Mouse (Mus musculus): ENCODE measurements around the gene Clcf1. TPM values are rescaled to one million over a fixed set of nuclear protein-coding genes. Genes with fewer than 3 reads are reported as not detected.

The Clcf1 gene
- polyA plus RNA-seq, 1 experiment from 2014 or later: 0.31 TPM

- Histone ChIP-seq H3K4me2 (no peak overlapping the region), H3K27me3 (ENCODE audit: control insufficient read depth, insufficient read depth, low read length) (peaks cover 16% of the 10 kb centered on the region)
These were observed 6.4 kb downstream of the Clcf1 start for GRCm38 (mm10) chr19:4220416-4220815.

GRCm38 (mm10) chr19:4220957-4221743 lies 7.1 kb downstream of the Clcf1 start:
- no peak overlapping the region for H3K4me2 ChIP-seq
- no peaks in the 10 kb centered on the region for H3K36me3 ChIP-seq (ENCODE audit: control insufficient read depth, insufficient read depth, low read length)
- H3K27ac ChIP-seq (ENCODE audit: low read depth, low read length): no peak overlapping the region
- no peak for DNase-seq (ENCODE audit: low spot score, missing footprints)
- H3K27me3 ChIP-seq (ENCODE audit: control insufficient read depth, insufficient read depth, low read length): peaks cover 10% of the 10 kb centered on the region
- H3K4me3 ChIP-seq (ENCODE audit: low read depth, low read length): no peak overlapping the region
- 0 out of 2 replicates have a peak, but pooled peaks cover 1% of the 10 kb centered on the region for H3K4me1 ChIP-seq (ENCODE audit: control insufficient read depth, insufficient read depth, low read length)
- H3K9me3 ChIP-seq (ENCODE audit: control insufficient read depth, low read length): no peaks in the 10 kb centered on the region
- H3K9ac ChIP-seq (ENCODE audit: low read length): no peak overlapping the region
- no peak for ATAC-seq (ENCODE audit: low FRiP score)
- WGBS: 48% methylated on average over 14 of the region's 14 CpGs

More at GRCm38 (mm10) chr19:4220416-4220815, 6.4 kb downstream of the Clcf1 start:
- Histone ChIP-seq H3K4me1 (ENCODE audit: control insufficient read depth, insufficient read depth, low read length) (0 out of 2 replicates have a peak, but pooled peaks cover 2% of the 10 kb centered on the region), H3K27ac (ENCODE audit: low read depth, low read length) (no peak overlapping the region), H3K9me3 (ENCODE audit: control insufficient read depth, low read length) (no peaks in the 10 kb centered on the region), H3K4me3 (ENCODE audit: low read depth, low read length) (no peak overlapping the region), H3K36me3 (ENCODE audit: control insufficient read depth, insufficient read depth, low read length) (no peaks in the 10 kb centered on the region), H3K9ac (ENCODE audit: low read length) (no peak overlapping the region)
- no peak for ATAC-seq (ENCODE audit: low FRiP score)
- WGBS: 49% methylated on average over 4 of the region's 4 CpGs
- DNase-seq (ENCODE audit: low spot score, missing footprints): no peak

GRCm38 (mm10) chr19:4222165-4222564 lies 8.1 kb downstream of the Clcf1 start:
- Histone ChIP-seq H3K27ac (ENCODE audit: low read depth, low read length) (no peak overlapping the region), H3K27me3 (ENCODE audit: control insufficient read depth, insufficient read depth, low read length) (no peaks in the 10 kb centered on the region; the same call in 1 of the 2 replicates), H3K9ac (ENCODE audit: low read length) (no peak overlapping the region), H3K4me1 (ENCODE audit: control insufficient read depth, insufficient read depth, low read length) (no peaks in the 10 kb centered on the region), H3K9me3 (ENCODE audit: control insufficient read depth, low read length) (no peaks in the 10 kb centered on the region), H3K4me2 (no peak overlapping the region), H3K36me3 (ENCODE audit: control insufficient read depth, insufficient read depth, low read length) (no peaks in the 10 kb centered on the region), H3K4me3 (ENCODE audit: low read depth, low read length) (no peak overlapping the region)
- WGBS: 88% methylated on average over 11 of the region's 11 CpGs
- peak; percentile 37 for DNase-seq (ENCODE audit: low spot score, missing footprints)
- ATAC-seq (ENCODE audit: low FRiP score): no peak

GRCm38 (mm10) chr19:4226779-4227178 lies 12.7 kb downstream of the Clcf1 start:
- no peaks in the 10 kb centered on the region for H3K9me3 ChIP-seq (ENCODE audit: control insufficient read depth, low read length)
- peaks cover 3% of the 10 kb centered on the region; the same call in 1 of the 2 replicates for H3K27me3 ChIP-seq (ENCODE audit: control insufficient read depth, insufficient read depth, low read length)
- DNase-seq (ENCODE audit: low spot score, missing footprints): peak; percentile 1
- no peak overlapping the region for H3K4me2 ChIP-seq
- no peaks in the 10 kb centered on the region for H3K36me3 ChIP-seq (ENCODE audit: control insufficient read depth, insufficient read depth, low read length)
- no peak overlapping the region for H3K9ac ChIP-seq (ENCODE audit: low read length)
- 91% methylated on average over 7 of the region's 7 CpGs for WGBS
- no peak overlapping the region for H3K27ac ChIP-seq (ENCODE audit: low read depth, low read length)
- peaks cover 4% of the 10 kb centered on the region for H3K4me1 ChIP-seq (ENCODE audit: control insufficient read depth, insufficient read depth, low read length)
- H3K4me3 ChIP-seq (ENCODE audit: low read depth, low read length): no peak overlapping the region
- ATAC-seq (ENCODE audit: low FRiP score): no peak

- Histone ChIP-seq H3K4me2 (no peak overlapping the region), H3K27ac (ENCODE audit: low read depth, low read length) (no peak overlapping the region), H3K9ac (ENCODE audit: low read length) (no peak overlapping the region), H3K4me1 (ENCODE audit: control insufficient read depth, insufficient read depth, low read length) (peaks cover 7% of the 10 kb centered on the region), H3K4me3 (ENCODE audit: low read depth, low read length) (no peak overlapping the region), H3K27me3 (ENCODE audit: control insufficient read depth, insufficient read depth, low read length) (peaks cover 3% of the 10 kb centered on the region; the same call in 1 of the 2 replicates), H3K36me3 (ENCODE audit: control insufficient read depth, insufficient read depth, low read length) (no peaks in the 10 kb centered on the region), H3K9me3 (ENCODE audit: control insufficient read depth, low read length) (no peaks in the 10 kb centered on the region)
- ATAC-seq (ENCODE audit: low FRiP score) (no peak), DNase-seq (ENCODE audit: low spot score, missing footprints) (no peak)
- WGBS: 71% methylated on average over 5 of the region's 5 CpGs
These were observed 13.4 kb downstream of the Clcf1 start for GRCm38 (mm10) chr19:4227446-4227845.

GRCm38 (mm10) chr19:4227894-4228678 lies 14.0 kb downstream of the Clcf1 start:
- Histone ChIP-seq H3K9me3 (ENCODE audit: control insufficient read depth, low read length) (no peaks in the 10 kb centered on the region), H3K4me3 (ENCODE audit: low read depth, low read length) (no peak overlapping the region), H3K9ac (ENCODE audit: low read length) (no peak overlapping the region), H3K27me3 (ENCODE audit: control insufficient read depth, insufficient read depth, low read length) (peaks cover 3% of the 10 kb centered on the region; the same call in 1 of the 2 replicates), H3K36me3 (ENCODE audit: control insufficient read depth, insufficient read depth, low read length) (no peaks in the 10 kb centered on the region), H3K4me2 (no peak overlapping the region), H3K27ac (ENCODE audit: low read depth, low read length) (no peak overlapping the region), H3K4me1 (ENCODE audit: control insufficient read depth, insufficient read depth, low read length) (peaks cover 9% of the 10 kb centered on the region)
- WGBS: 20% methylated on average over 8 of the region's 8 CpGs
- peak; percentile 97 for DNase-seq (ENCODE audit: low spot score, missing footprints)
- 0 out of 2 replicates have a peak, but pooled peaks have one; percentile 18 for ATAC-seq (ENCODE audit: low FRiP score)

GRCm38 (mm10) chr19:4228891-4229290 lies 14.9 kb downstream of the Clcf1 start:
- no peaks in the 10 kb centered on the region for H3K9me3 ChIP-seq (ENCODE audit: control insufficient read depth, low read length)
- peak; percentile 64 for DNase-seq (ENCODE audit: low spot score, missing footprints)
- H3K27ac ChIP-seq (ENCODE audit: low read depth, low read length): no peak overlapping the region
- H3K4me1 ChIP-seq (ENCODE audit: control insufficient read depth, insufficient read depth, low read length): peaks cover 9% of the 10 kb centered on the region
- WGBS: 78% methylated on average over 4 of the region's 4 CpGs
- no peak for ATAC-seq (ENCODE audit: low FRiP score)
- no peak overlapping the region for H3K4me3 ChIP-seq (ENCODE audit: low read depth, low read length)
- H3K27me3 ChIP-seq (ENCODE audit: control insufficient read depth, insufficient read depth, low read length): peaks cover 3% of the 10 kb centered on the region; the same call in 1 of the 2 replicates
- H3K36me3 ChIP-seq (ENCODE audit: control insufficient read depth, insufficient read depth, low read length): no peaks in the 10 kb centered on the region
- H3K9ac ChIP-seq (ENCODE audit: low read length): no peak overlapping the region
- no peak overlapping the region for H3K4me2 ChIP-seq

GRCm38 (mm10) chr19:4229451-4230076 lies 15.5 kb downstream of the Clcf1 start:
- no peaks in the 10 kb centered on the region for H3K9me3 ChIP-seq (ENCODE audit: control insufficient read depth, low read length)
- no peak overlapping the region for H3K4me2 ChIP-seq
- no peaks in the 10 kb centered on the region for H3K36me3 ChIP-seq (ENCODE audit: control insufficient read depth, insufficient read depth, low read length)
- ATAC-seq (ENCODE audit: low FRiP score): no peak
- 49% methylated on average over 9 of the region's 9 CpGs for WGBS
- H3K4me1 ChIP-seq (ENCODE audit: control insufficient read depth, insufficient read depth, low read length): peaks cover 9% of the 10 kb centered on the region
- H3K4me3 ChIP-seq (ENCODE audit: low read depth, low read length): no peak overlapping the region
- peak; percentile 62 for DNase-seq (ENCODE audit: low spot score, missing footprints)
- H3K27ac ChIP-seq (ENCODE audit: low read depth, low read length): no peak overlapping the region
- H3K27me3 ChIP-seq (ENCODE audit: control insufficient read depth, insufficient read depth, low read length): peaks cover 3% of the 10 kb centered on the region; the same call in 1 of the 2 replicates
- no peak overlapping the region for H3K9ac ChIP-seq (ENCODE audit: low read length)

Measured in midbrain, embryonic 11.5 days (tissue).